Mouse (Mus musculus) forebrain, embryonic 12.5 days (tissue): Measurements from ENCODE around the gene Cd247. TPM values are rescaled to one million over a fixed set of nuclear protein-coding genes. Genes with fewer than 3 reads are reported as not detected.

Experiments used
- ATAC-seq: fragments of 200-750 bp; cut with Nextera tagmentation; 2 replicates; pipeline ENCODE4 v1.8.0; 2017; ENCODE audit warnings: moderate TSS enrichment; ENCODE audit not compliant: low FRiP score
- H3K27ac ChIP-seq: fragments of 300-500 bp; sonication (generic); 2 replicates; pipeline ENCODE4 v1.5.1; 2016; ENCODE audit warnings: mild to moderate bottlenecking
- H3K27me3 ChIP-seq: fragments of 300-500 bp; sonication (generic); 2 replicates; pipeline ENCODE4 v1.6.1; 2016; ENCODE audit warnings: mild to moderate bottlenecking
- H3K36me3 ChIP-seq: fragments of 300-500 bp; sonication (generic); replicated peaks from 2 replicates; pipeline ENCODE4 v1.6.1; 2016; ENCODE audit warnings: mild to moderate bottlenecking
- H3K4me1 ChIP-seq: fragments of 300-500 bp; sonication (generic); 2 replicates; pipeline ENCODE4 v1.6.1; 2016
- H3K4me2 ChIP-seq: fragments of 300-500 bp; sonication (generic); 2 replicates; pipeline ENCODE4 v1.6.1; 2016; ENCODE audit warnings: mild to moderate bottlenecking, moderate library complexity
- H3K4me3 ChIP-seq: fragments of 300-500 bp; sonication (generic); replicated peaks from 2 replicates; pipeline ENCODE4 v1.5.1; 2016; ENCODE audit warnings: mild to moderate bottlenecking
- H3K9ac ChIP-seq: fragments of 300-500 bp; sonication (generic); 2 replicates; pipeline ENCODE4 v1.6.1; 2016; ENCODE audit warnings: mild to moderate bottlenecking
- H3K9me3 ChIP-seq: fragments of 300-500 bp; sonication (generic); 2 replicates; pipeline ENCODE4 v1.6.1; 2016
- WGBS: fragments of 180-500 bp; shearing (Covaris S2); methylation state at CpG from one replicate; pipeline ENCODE4 v1.1.7; 2016; 5-methylcytosine and 5-hydroxymethylcytosine counted together
- polyA plus RNA-seq: library from polyadenylated mRNA; unstranded; fragments of >200 nt; fragmentation: Nextera tagmentation; extraction: Ambion mirVana; gene quantifications from 2 replicates; pipeline ENCODE4 v1.2.1, GENCODE M21; 2016

The Cd247 gene
- polyA plus RNA-seq, 1 experiment from 2014 or later, result 1.1 TPM

DNA sequence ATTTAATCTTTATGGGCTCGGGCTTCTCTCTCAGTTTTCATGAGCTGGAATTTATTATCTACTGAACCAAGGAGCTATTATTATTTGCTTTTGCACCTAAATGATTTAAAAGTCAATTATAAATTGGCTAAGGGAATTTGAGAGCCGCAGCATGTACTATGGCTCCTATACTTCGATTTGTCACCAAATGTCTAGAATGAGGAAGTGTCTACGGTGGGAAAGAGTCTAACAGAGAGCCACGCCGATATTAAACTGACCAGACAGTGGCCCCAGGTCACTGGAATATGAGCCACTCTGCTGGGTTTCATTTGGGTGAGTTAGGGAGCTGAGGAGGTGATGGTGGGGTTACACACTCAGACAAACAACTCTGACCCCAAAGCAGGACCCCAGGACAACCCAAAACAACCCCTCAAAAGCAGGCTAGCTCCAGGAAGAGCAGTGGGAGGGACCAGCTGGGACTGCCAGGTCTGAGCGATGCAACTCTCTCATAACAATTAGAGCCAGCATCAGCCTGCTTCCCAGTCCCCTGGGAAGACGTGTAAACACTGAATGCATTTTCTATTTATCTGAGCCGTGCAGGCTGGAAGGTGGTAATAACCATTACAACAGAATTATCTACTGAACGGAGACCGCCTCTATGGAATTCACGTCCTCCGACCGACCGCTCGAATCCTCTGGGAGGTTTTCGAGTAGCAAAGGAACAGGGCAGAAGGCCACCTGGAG is 45.6 kb downstream of the Cd247 start:
- 24% methylated on average over 17 of the region's 17 CpGs for WGBS
- Histone ChIP-seq H3K4me1 (peaks cover 35% of the 10 kb centered on the region), H3K4me3 (peak overlapping the region; percentile 5; the same call in 1 of the 2 replicates), H3K36me3 (no peaks in the 10 kb centered on the region), H3K27ac (0 out of 2 replicates have a peak overlapping the region, but pooled peaks have one; percentile 27), H3K4me2 (peak overlapping the region; percentile 46), H3K9me3 (no peaks in the 10 kb centered on the region), H3K27me3 (peaks cover 41% of the 10 kb centered on the region), H3K9ac (no peak overlapping the region)
- ATAC-seq, result peak; percentile 78

DNA sequence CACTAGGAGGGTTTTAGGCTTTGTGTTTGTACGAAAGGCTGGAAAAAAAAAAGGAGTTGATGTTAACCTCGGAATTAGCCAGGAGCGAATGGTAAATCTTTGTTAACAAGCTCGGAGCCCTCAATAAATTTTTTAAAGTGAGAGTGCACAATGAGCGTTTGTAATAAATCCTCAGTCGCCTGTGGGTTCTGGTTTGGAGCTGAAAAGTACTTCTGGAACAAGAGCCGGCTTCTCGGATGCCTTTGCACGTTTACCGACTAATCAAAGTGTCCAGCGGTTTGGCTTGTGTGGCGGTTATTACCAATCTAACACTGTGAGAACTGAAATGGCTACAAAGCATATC is 46.1 kb downstream of the Cd247 start:
- 0 out of 2 replicates have a peak overlapping the region, but pooled peaks have one; percentile 27 for H3K27ac ChIP-seq
- H3K9ac ChIP-seq, result no peak overlapping the region
- 16% methylated on average over 12 of the region's 12 CpGs for WGBS
- H3K4me3 ChIP-seq, result peak overlapping the region; percentile 5; the same call in 1 of the 2 replicates
- H3K4me2 ChIP-seq, result peak overlapping the region; percentile 46
- peaks cover 46% of the 10 kb centered on the region for H3K27me3 ChIP-seq
- H3K9me3 ChIP-seq, result no peaks in the 10 kb centered on the region
- ATAC-seq, result no peak
- H3K36me3 ChIP-seq, result no peaks in the 10 kb centered on the region
- H3K4me1 ChIP-seq, result peaks cover 35% of the 10 kb centered on the region

DNA sequence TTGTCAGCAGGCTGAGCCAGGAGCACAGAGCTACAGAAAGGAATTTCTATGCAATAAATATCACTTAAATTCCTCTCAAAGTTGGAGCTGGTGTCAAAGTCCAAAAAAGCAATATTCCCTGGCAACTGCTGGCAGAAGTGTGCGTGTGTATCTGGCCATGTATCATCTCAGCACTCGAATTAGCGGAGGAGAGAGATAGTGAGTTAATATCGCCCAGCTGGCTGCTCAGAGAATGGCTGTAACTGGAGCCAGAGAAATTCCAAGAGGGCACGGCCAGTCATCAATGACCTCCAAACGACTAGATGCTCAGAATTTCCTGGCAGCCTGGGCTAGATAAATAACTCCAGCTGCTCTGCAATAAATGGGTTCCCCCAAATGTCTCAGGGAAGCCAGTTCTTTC is 48.0 kb downstream of the Cd247 start:
- peaks cover 65% of the 10 kb centered on the region for H3K27me3 ChIP-seq
- no peak overlapping the region for H3K4me3 ChIP-seq
- ATAC-seq, result no peak
- H3K9me3 ChIP-seq, result no peaks in the 10 kb centered on the region
- H3K27ac ChIP-seq, result no peak overlapping the region
- H3K4me2 ChIP-seq, result no peak overlapping the region
- H3K36me3 ChIP-seq, result no peaks in the 10 kb centered on the region
- no peak overlapping the region for H3K9ac ChIP-seq
- peaks cover 45% of the 10 kb centered on the region for H3K4me1 ChIP-seq
- 36% methylated on average over 6 of the region's 6 CpGs for WGBS

DNA sequence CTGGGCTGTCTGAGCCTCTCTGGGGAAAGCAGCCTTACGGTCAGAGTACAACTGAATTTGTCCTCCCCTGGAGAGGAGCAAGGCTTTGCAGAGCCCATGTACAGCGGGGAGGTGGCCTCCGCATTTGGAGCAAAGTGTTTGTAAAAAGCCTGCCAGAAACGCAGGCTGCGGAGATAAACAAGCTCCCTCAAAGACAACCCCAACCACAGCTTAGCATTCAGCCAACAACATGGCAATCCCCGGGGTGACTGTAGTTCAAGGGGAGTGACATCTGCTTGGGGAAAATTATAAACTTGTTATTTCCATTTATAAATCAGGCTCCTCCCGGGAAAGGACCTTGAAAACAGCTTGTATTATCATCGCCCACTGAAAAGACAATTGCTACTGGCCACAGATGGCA is 49.1 kb downstream of the Cd247 start:
- no peak overlapping the region for H3K27ac ChIP-seq
- WGBS, result 18% methylated on average over 8 of the region's 8 CpGs

GRCm38 (mm10) chr1:165839201-165839600 is 50.7 kb downstream of the Cd247 start:
- 82% methylated on average over 4 of the region's 4 CpGs for WGBS
- Histone ChIP-seq H3K36me3 (no peaks in the 10 kb centered on the region), H3K27me3 (peaks cover 82% of the 10 kb centered on the region), H3K4me3 (no peak overlapping the region), H3K9ac (no peak overlapping the region), H3K9me3 (no peaks in the 10 kb centered on the region), H3K4me1 (peaks cover 54% of the 10 kb centered on the region), H3K27ac (no peak overlapping the region), H3K4me2 (no peak overlapping the region)
- no peak for ATAC-seq

More for the DNA sequence above, 49.1 kb downstream of the Cd247 start:
- Histone ChIP-seq H3K9me3 (no peaks in the 10 kb centered on the region), H3K4me3 (no peak overlapping the region), H3K27me3 (peaks cover 74% of the 10 kb centered on the region), H3K4me2 (no peak overlapping the region), H3K36me3 (no peaks in the 10 kb centered on the region), H3K9ac (no peak overlapping the region), H3K4me1 (peaks cover 48% of the 10 kb centered on the region)
- ATAC-seq, result no peak

DNA sequence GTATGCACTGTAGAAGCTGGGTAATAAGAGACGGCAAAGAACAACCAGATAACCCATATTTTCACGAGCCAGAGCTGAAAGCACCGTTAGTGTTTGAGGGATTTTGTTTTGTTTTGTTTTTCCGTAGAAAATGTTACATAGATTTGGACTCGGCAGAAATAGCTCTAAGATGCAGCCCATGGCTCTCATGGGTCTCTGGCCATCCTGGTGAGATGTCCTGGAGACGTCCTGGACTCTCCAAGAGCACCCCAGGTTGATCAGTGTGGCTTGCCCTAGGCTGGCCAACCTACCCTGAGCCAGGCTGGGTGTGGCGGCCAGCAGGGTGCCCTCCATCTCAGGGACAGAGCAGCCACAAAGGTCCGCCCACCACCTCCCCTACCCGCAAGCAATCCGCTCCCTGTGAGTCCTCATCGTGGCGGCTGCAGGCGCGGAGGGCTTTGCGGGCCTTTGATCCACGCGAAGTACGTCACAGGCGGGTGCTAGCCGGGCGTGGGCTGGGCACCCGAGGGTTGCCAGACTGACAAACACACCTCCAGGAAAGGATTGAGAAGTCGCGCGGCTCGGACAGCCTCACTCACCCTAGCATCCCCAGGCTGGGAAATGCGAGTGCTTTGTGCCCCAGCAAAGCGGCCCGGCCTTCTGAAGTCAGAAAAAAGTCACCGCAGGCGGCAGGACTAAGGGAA is 52.2 kb downstream of the Cd247 start:
- H3K27ac ChIP-seq, result no peak overlapping the region
- H3K36me3 ChIP-seq, result no peaks in the 10 kb centered on the region
- peak overlapping the region; percentile 55 for H3K4me2 ChIP-seq
- H3K9me3 ChIP-seq, result no peaks in the 10 kb centered on the region
- peak overlapping the region; percentile 47 for H3K9ac ChIP-seq
- H3K27me3 ChIP-seq, result peaks cover 93% of the 10 kb centered on the region
- 0 out of 2 replicates have a peak, but pooled peaks have one; percentile 22 for ATAC-seq
- 8% methylated on average over 31 of the region's 31 CpGs for WGBS
- peak overlapping the region; percentile 26 for H3K4me3 ChIP-seq
- peaks cover 61% of the 10 kb centered on the region for H3K4me1 ChIP-seq

DNA sequence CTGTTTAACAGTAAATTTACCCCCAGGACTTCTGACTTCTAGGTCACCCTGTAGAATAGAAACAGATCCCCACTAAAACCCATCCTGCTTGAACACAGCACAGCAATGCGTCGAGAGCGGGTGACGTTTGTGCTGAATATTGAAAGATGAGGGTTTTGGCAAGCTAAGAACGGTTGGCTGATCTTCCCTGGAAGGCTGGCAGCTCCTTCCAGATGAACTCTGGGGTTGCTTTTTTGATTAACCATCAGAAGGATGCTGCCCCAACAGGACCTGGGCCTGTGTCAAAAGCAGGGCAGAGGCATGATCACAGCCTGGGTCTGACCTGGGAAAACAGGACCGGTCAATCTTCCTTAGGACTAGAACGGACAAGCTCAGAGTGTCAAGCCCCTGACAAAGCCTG is 53.7 kb downstream of the Cd247 start:
- Histone ChIP-seq H3K27me3 (peaks cover 94% of the 10 kb centered on the region), H3K4me2 (no peak overlapping the region), H3K9me3 (no peaks in the 10 kb centered on the region), H3K4me3 (no peak overlapping the region), H3K27ac (no peak overlapping the region), H3K9ac (no peak overlapping the region), H3K4me1 (peaks cover 49% of the 10 kb centered on the region), H3K36me3 (no peaks in the 10 kb centered on the region)
- 59% methylated on average over 7 of the region's 7 CpGs for WGBS
- no peak for ATAC-seq

DNA sequence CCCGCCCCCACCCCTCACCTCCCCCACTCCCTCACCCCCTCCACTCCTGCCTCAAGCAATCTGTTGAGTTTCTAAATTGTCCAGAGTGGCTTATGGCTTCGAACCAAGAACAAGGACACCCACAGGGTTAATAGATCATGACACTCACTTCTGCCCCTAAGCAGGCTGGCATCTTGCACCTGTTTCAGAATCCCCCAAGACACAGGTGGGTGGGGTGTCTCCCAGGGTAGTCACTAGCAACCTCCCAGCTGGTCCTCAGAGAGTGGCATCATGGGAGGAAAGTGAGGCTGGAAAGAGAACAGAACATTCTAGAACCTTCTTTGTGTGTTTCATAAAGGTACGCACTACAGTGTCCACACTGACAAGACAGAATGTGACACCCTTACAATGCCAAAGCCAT is 55.1 kb downstream of the Cd247 start:
- Histone ChIP-seq H3K9ac (no peak overlapping the region), H3K4me2 (no peak overlapping the region), H3K27me3 (peaks cover 92% of the 10 kb centered on the region), H3K36me3 (no peaks in the 10 kb centered on the region), H3K27ac (no peak overlapping the region), H3K9me3 (no peaks in the 10 kb centered on the region), H3K4me3 (no peak overlapping the region), H3K4me1 (peaks cover 37% of the 10 kb centered on the region)
- no peak for ATAC-seq
- 72% methylated on average over 3 of the region's 3 CpGs for WGBS

GRCm38 (mm10) chr1:165844466-165844951 is 56.0 kb downstream of the Cd247 start:
- Histone ChIP-seq H3K4me2 (peak overlapping the region; percentile 100), H3K36me3 (no peaks in the 10 kb centered on the region), H3K27ac (no peak overlapping the region), H3K9me3 (no peaks in the 10 kb centered on the region), H3K27me3 (peaks cover 94% of the 10 kb centered on the region), H3K4me3 (peak overlapping the region; percentile 50), H3K9ac (peak overlapping the region; percentile 63), H3K4me1 (peaks cover 37% of the 10 kb centered on the region)
- peak; percentile 57 for ATAC-seq
- WGBS, result 3% methylated on average over 20 of the region's 20 CpGs

DNA sequence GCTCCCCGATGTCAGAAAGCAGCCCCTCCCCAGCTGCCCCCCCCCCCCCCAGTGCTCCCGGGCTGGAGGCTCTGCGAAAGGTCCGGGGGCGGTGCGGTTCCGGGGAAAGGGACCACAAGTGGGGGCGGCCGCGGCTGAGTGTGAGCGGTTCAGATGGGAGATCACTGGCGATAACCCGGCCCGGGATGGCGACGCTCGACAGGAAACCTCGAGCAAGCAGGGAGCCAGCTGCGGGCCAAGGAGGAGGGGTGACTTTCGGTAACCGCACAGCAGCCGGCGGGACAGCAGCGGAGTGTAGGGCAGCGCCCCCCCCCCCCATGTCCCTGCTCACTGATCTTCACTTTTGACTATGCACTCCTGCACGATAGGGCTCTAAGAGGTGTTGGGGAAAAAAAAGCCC is 56.5 kb downstream of the Cd247 start:
- no peak overlapping the region for H3K27ac ChIP-seq

GRCm38 (mm10) chr1:165845366-165845765 is 56.9 kb downstream of the Cd247 start:
- 11% methylated on average over 14 of the region's 14 CpGs for WGBS
- Histone ChIP-seq H3K36me3 (no peaks in the 10 kb centered on the region), H3K27me3 (peaks cover 93% of the 10 kb centered on the region), H3K9ac (peak overlapping the region; percentile 63; the same call in 1 of the 2 replicates), H3K4me3 (peak overlapping the region; percentile 50), H3K4me1 (peaks cover 37% of the 10 kb centered on the region), H3K9me3 (no peaks in the 10 kb centered on the region), H3K27ac (no peak overlapping the region), H3K4me2 (peak overlapping the region; percentile 100)
- no peak for ATAC-seq

More for the DNA sequence above, 56.5 kb downstream of the Cd247 start:
- peak overlapping the region; percentile 63 for H3K9ac ChIP-seq
- no peaks in the 10 kb centered on the region for H3K9me3 ChIP-seq
- under 1% methylated on average over 26 of the region's 26 CpGs for WGBS
- ATAC-seq, result peak; percentile 31; the same call in 1 of the 2 replicates
- H3K4me2 ChIP-seq, result peak overlapping the region; percentile 100
- H3K27me3 ChIP-seq, result peaks cover 94% of the 10 kb centered on the region
- H3K4me3 ChIP-seq, result peak overlapping the region; percentile 50
- H3K4me1 ChIP-seq, result peaks cover 37% of the 10 kb centered on the region
- H3K36me3 ChIP-seq, result no peaks in the 10 kb centered on the region

DNA sequence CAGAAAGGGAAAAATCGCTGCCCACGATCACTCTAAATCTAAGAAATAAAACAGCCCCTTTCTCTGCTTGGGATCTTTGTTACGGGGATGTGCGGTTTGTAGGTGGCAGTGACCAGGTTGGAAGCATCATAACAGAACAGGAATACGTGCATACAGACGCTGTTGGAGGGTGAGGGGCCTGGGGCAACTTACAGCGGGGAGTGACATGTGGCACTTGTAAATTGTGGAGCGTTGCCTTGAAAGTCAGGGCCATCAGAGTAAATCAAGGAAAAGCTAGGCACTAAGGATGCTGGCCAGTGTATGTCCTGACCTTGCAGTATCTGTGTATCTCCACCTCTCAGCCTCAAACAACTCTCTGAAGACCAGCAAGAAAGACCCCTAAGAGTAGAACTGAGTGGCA is 59.9 kb downstream of the Cd247 start:
- no peak for ATAC-seq
- Histone ChIP-seq H3K9ac (no peak overlapping the region), H3K9me3 (no peaks in the 10 kb centered on the region), H3K27ac (no peak overlapping the region), H3K4me3 (no peak overlapping the region), H3K4me2 (no peak overlapping the region), H3K4me1 (peaks cover 31% of the 10 kb centered on the region), H3K36me3 (no peaks in the 10 kb centered on the region), H3K27me3 (peaks cover 95% of the 10 kb centered on the region)
- 88% methylated on average over 8 of the region's 8 CpGs for WGBS
